Mouse (Mus musculus): Measurements from ENCODE around the gene Xylt2.

- no peak for TF ChIP-seq CTCF (IDR thresholded peaks at IDR 0.05; ENCODE audit: low read depth)
- TF ChIP-seq EP300 (IDR thresholded peaks at IDR 0.05; ENCODE audit: low read depth) = no peak
These were observed 55.2 kb downstream of the Xylt2 start for GRCm38 (mm10) chr11:94622162-94622561.
